Mouse (Mus musculus): ENCODE results near the gene Syngr2.

DNA sequence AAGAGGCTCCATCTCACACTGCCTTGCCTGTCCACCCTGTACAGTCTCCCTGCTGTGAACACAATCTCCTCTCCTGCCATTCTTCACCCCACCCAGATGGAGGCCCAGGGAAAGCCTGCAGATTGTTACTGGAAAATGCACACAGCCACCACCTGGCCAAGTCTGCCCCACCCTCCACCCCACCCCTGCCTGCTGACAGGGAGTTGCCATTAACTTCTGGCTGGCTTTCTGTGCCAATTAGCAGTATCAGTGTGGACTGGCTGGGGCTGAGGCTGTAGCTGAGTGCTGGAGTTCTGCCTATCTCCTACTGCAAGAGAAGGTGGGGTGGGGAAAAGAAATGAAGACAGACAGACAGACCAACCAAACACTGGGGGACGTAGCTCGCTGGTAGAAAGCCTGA is 29.1 kb downstream of the Syngr2 start:
- TF ChIP-seq EP300 (IDR thresholded peaks at IDR 0.05; ENCODE audit: low read depth): peak; percentile 63
- TF ChIP-seq CTCF (IDR thresholded peaks at IDR 0.05; ENCODE audit: low read depth): 0 out of 2 replicates have a peak, but pooled peaks have one; percentile 32
